19 mouse cellular contexts compared by ENCODE assay signal in genomic region chr1:53080603-53081002, GRCm38 (mm10). TPM values are rescaled to one million over a fixed set of nuclear protein-coding genes. Genes with fewer than 3 reads are reported as not detected.
"Had no signal": no experiment of that assay in that cellular context is flagged by ENCODE, and none has a peak within 500 bp of the region (broad histone marks: within the 10 kb centered on the region; RNA-seq: fewer than 3 reads in every experiment).

No protein-coding gene starts in this region.

- H3K27me3 ChIP-seq: lung, embryonic 15.5 days; midbrain, embryonic 13.5 days; midbrain, embryonic 15.5 days; neural tube, embryonic 12.5 days; stomach, embryonic 15.5 days had no signal

- DNase-seq: liver, postnatal 0 days; lung, adult 2 months; lung, postnatal 14 days; right cerebral cortex, postnatal 14 days; thymus, adult 2 months; thymus, postnatal 25 days; thymus, postnatal 4 days had no signal

- H3K9me3 ChIP-seq: lung, embryonic 15.5 days; midbrain, embryonic 13.5 days; midbrain, embryonic 15.5 days; neural tube, embryonic 12.5 days; stomach, embryonic 15.5 days had no signal

- ATAC-seq: liver, postnatal 0 days; lung, postnatal 0 days; midbrain, embryonic 13.5 days; midbrain, embryonic 15.5 days had no signal

- H3K4me1 ChIP-seq: lung, embryonic 15.5 days; midbrain, embryonic 13.5 days; midbrain, embryonic 15.5 days; neural tube, embryonic 12.5 days; stomach, embryonic 15.5 days had no signal

- H3K36me3 ChIP-seq: lung, embryonic 15.5 days; midbrain, embryonic 13.5 days; midbrain, embryonic 15.5 days; neural tube, embryonic 12.5 days; stomach, embryonic 15.5 days had no signal

- H3K4me3 ChIP-seq: lung, embryonic 15.5 days; midbrain, embryonic 13.5 days; midbrain, embryonic 15.5 days; neural tube, embryonic 12.5 days; stomach, embryonic 15.5 days had no signal

RNA-seq across cellular contexts. Expression of gene Mstn, which starts 19.2 kb away (rescaled TPM):
- total RNA-seq: megakaryocyte progenitor cell, adult 5-6 weeks; monocyte, adult 5-6 weeks; neutrophil, adult 5-6 weeks had no signal
- polyA plus RNA-seq: lung, postnatal 0 days; macrophage; midbrain, embryonic 11.5 days; spleen, adult 2 months had no signal
